Mouse (Mus musculus) lung, embryonic 15.5 days (tissue): ENCODE results near the gene Baat. TPM values are rescaled to one million over a fixed set of nuclear protein-coding genes. Genes with fewer than 3 reads are reported as not detected.

Source experiments
- polyA plus RNA-seq: library from polyadenylated mRNA; unstranded; fragments of >200 nt; fragmentation: Nextera tagmentation; extraction: Ambion mirVana; gene quantifications from 2 replicates; pipeline ENCODE4 v1.2.1, GENCODE M21; 2015

Gene Baat
- polyA plus RNA-seq, 1 experiment from 2014 or later = not detected

Other genes with a start within 250 kb of the Baat start
- not detected in 2 replicates for gene Acnat2, start 98.4 kb downstream of the Baat start, polyA plus RNA-seq
- 0.44 TPM in 1 of 2 replicates, not detected in the other for gene Acnat1, start 32.6 kb downstream of the Baat start, polyA plus RNA-seq
- 69.2 and 69.3 TPM in 2 replicates for gene Mrpl50, start 14.5 kb upstream of the Baat start, polyA plus RNA-seq
- gene Zfp189, start 14.6 kb upstream of the Baat start, polyA plus RNA-seq = 9.0 and 9.8 TPM in 2 replicates
- gene Aldob, start 43.0 kb upstream of the Baat start, polyA plus RNA-seq = 1.1 and 2.0 TPM in 2 replicates
- gene Tmem246, start 91.3 kb upstream of the Baat start, polyA plus RNA-seq = 24.2 and 25.3 TPM in 2 replicates
- 39.8 and 40.8 TPM in 2 replicates for gene Rnf20, start 125.4 kb upstream of the Baat start, polyA plus RNA-seq
- gene Ppp3r2, start 175.5 kb upstream of the Baat start, polyA plus RNA-seq = not detected in 2 replicates